Mouse (Mus musculus): ENCODE results near the gene 4931429L15Rik.

DNA sequence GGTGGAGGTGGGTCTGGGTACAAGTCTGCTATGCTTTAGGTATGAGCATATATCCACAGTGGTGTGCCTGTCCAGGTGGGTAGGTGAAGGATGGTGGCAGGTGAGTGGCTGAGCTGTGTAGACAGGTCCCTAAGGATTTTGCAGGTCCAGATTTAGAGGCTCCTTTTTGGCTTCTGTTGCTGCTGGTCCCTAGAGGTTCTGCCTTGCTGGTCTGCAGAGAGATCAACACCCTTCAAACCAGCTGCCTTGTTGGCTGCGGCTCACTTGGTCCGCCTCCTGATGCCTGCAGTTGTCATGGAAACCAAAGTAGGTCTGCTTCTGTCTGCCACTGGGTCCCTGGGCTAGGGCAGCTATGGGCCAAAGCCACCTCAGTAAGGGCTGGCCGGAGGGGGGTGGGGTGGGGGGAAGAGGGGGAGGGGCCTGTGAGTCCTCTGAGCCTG lies 18.1 kb upstream of the 4931429L15Rik start:
- no peak for TF ChIP-seq CEBPB (IDR thresholded peaks at IDR 0.05; ENCODE audit: low read depth)
- no peak for TF ChIP-seq CTCF (IDR thresholded peaks at IDR 0.05; ENCODE audit: control insufficient read depth, insufficient read depth, insufficient read length)
- no peak for TF ChIP-seq USF1 (IDR thresholded peaks at IDR 0.05; ENCODE audit: low read depth)

All from C2C12 (cell line).